Mouse (Mus musculus): ENCODE measurements around the gene Fars2. TPM values are rescaled to one million over a fixed set of nuclear protein-coding genes. Genes with fewer than 3 reads are reported as not detected.
"Not testable (repeated sequence)": the region's sequence is repeated elsewhere in the genome, so short reads cannot be mapped to it uniquely, and the experiment has no call there.

Gene Fars2
- total RNA-seq, 2 experiments from 2014 or later: 34.6 to 35.7 TPM

DNA sequence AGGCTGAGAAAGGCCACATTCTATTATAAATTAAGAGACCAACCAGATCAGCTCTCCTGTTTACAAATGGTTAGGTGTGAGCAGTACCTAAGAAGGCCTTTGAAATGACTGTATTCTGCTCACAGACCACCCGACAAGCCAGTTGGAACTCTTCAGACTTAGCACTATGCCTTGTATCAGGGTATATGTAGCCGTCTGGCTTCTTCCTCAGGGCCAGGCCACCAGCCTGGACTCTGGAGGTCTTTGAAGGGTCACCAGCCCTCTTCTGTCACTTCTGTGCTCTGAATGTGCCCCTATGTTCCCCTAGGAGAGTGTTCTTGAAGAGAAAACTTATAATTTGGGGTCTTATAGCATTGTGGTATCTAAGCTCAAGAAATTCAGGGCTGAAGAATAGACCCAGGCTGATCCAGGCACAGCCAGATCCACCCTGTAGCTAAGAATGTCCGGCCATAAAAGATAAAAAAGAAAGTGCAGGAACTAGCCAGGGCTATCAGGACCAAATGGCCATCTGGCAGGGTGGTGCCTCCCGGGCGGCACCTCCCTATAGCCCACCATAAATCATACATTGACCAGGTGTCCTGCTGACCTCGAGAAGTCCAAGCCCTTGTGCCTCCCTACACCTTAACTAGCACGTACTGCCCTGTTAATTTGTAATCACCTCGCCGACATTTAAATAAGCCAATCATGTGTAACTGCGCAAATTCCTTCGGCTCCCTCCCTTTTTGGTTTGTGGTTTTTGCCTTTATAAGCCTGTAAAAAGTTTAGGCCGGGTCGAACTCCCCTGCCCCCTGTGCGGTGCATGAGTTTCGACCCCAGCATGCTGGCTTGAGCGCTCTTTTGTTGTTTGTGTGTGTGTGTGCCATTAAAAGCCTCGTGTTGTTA lies 308.9 kb downstream of the Fars2 start:
- intact Hi-C loops (cut with DNase I); DNase-seq (ENCODE audit: low spot score in 2 of 2): not testable (repeated sequence)

GRCm38 (mm10) chr13:36429500-36430189 lies 312.4 kb downstream of the Fars2 start:
- intact Hi-C loops (cut with DNase I): no loop called here
- no peak for DNase-seq (ENCODE audit: low spot score in 2 of 2)

GRCm38 (mm10) chr13:36430420-36431114 lies 313.4 kb downstream of the Fars2 start:
- intact Hi-C loops (cut with DNase I): no loop called here
- DNase-seq (ENCODE audit: low spot score in 2 of 2): no peak

- no peak for DNase-seq (ENCODE audit: low spot score in 2 of 2)
- intact Hi-C loops (cut with DNase I): no loop called here
These were observed 314.8 kb downstream of the Fars2 start for GRCm38 (mm10) chr13:36431974-36432518.

- intact Hi-C loops (cut with DNase I): no loop called here
- DNase-seq (ENCODE audit: low spot score in 2 of 2): no peak
These were observed 327.7 kb downstream of the Fars2 start for GRCm38 (mm10) chr13:36444748-36445423.

DNA sequence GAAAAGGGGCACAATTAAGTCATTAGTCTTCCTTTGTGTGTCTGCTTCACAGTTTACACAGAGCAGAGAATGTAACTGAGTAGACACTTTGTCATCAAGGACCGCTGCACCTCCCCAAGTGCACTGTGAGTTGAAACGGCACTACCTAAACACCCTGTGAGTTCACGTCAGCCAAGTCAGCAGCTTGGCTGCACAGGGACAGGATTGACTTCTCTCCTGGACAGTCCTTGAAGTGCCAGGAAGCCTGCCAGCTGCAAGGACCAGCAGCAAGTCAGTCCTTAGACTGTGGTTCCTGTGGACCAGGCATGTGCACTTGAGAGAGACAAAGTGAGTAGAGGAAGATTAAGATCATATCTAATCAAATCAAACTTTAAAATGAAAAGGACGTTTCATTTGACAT lies 330.7 kb downstream of the Fars2 start:
- no peak for DNase-seq (ENCODE audit: low spot score in 2 of 2)

GRCm38 (mm10) chr13:36448565-36448964 lies 331.4 kb downstream of the Fars2 start:
- DNase-seq (ENCODE audit: low spot score in 2 of 2): no peak
- intact Hi-C loops (cut with DNase I): no loop called here

More for the DNA sequence above, 330.7 kb downstream of the Fars2 start:
- intact Hi-C loops (cut with DNase I): no loop called here

GRCm38 (mm10) chr13:36451437-36451836 lies 334.2 kb downstream of the Fars2 start:
- DNase-seq (ENCODE audit: low spot score in 2 of 2): no peak
- intact Hi-C loops (cut with DNase I): no loop called here

DNA sequence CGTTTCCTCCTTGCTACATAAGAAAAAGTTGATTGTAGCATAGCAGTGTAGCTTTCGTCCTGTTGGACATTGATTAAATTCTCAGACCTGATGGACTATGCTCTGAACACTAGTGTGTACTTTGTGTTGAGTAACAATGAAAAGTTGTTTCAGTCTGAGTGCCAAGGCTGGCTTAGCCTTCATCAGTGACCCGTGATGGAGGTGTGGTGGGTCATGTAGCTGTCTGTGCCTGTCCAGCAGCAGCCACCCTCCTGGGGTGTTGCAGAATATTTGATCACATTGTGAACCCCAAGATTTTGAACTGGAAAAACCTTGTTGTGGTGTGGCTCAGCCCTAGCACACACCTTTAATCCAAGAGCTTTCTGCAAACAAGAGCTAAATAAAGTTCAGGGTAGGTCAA lies 343.3 kb downstream of the Fars2 start:
- intact Hi-C loops (cut with DNase I): no loop called here
- DNase-seq (ENCODE audit: low spot score in 2 of 2): no peak

DNA sequence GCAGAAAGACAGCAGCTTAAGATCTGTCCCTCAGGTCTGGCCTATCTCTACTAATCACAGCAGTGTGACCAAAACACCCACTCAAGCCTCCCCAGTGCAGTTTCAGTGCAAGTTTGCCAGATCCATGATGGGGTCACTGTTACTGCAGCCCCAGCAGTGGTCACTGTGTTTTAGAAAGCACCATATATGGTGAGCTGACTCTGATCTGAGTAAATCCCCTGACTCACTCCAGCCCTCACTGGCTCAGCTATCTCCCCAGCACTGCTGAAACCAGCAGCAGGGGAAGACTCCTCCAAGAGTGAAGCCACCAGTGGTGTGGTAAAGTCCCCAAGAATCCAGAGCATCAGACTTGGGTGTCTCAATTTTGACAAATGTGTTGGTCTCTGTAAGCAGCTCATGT lies 346.5 kb downstream of the Fars2 start:
- intact Hi-C loops (cut with DNase I): no loop called here

GRCm38 (mm10) chr13:36466076-36466475 lies 348.9 kb downstream of the Fars2 start:
- DNase-seq (ENCODE audit: low spot score in 2 of 2); intact Hi-C loops (cut with DNase I): not testable (repeated sequence)

More for the DNA sequence above, 346.5 kb downstream of the Fars2 start:
- DNase-seq (ENCODE audit: low spot score in 2 of 2): no peak

GRCm38 (mm10) chr13:36466515-36466921 lies 349.3 kb downstream of the Fars2 start:
- intact Hi-C loops (cut with DNase I): no loop called here
- no peak for DNase-seq (ENCODE audit: low spot score in 2 of 2)

- intact Hi-C loops (cut with DNase I): no loop called here
These were observed 350.6 kb downstream of the Fars2 start for GRCm38 (mm10) chr13:36467849-36468248.

DNA sequence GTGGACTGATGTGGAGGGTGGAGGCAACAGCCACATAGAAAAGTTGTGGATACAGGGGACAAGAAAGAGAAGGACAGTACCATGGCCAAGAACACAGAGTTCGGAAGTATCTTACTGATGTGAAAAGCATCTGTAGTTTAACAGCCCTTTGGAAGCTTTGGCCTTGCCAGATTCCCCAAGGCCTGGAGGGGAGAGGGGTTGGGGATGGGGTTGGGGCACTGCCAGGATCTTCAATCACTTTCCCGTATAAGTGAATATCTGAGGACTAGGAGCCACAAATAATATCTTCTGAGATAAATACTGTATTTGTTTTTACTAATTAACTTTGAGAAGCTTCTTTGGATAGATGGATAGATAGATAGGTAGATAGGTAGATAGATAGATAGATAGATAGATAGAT lies 351.8 kb downstream of the Fars2 start:
- no peak for DNase-seq (ENCODE audit: low spot score in 2 of 2)
- intact Hi-C loops (cut with DNase I): no loop called here

More at GRCm38 (mm10) chr13:36467849-36468248, 350.6 kb downstream of the Fars2 start:
- no peak for DNase-seq (ENCODE audit: low spot score in 2 of 2)

DNA sequence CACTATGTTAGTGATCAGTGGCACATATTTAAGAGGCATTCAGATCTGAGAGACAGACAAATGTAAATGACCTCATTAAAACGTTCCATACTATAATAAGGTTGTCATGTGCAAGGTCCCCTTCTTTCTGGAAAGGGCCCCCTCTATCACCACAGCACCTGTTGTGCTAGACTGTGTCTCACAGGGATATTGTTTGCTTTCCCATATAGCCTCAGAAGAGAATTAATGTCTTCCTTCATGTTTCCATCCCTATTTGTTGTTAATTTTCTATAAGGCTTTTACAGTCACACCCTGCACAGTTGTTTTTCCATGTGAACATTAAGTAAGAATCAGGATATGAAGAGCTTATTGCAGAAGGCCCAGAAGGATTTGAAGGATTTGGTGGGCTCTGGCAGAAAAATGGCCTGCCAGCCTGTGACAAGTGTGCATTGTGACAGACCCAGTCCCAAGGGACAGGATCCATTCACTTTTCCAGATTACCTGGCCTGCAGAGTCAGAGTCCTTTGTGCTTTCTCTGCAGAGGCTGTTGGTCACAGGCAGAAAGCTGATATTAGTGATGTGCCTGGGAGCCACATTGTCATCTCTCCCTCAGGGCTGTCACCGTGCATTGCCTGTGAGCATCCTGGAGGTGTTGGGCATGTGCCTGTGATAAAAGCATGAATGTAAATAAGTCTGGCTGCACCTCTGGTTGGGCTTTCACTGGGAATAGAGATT lies 352.4 kb downstream of the Fars2 start:
- intact Hi-C loops (cut with DNase I): no loop called here
- DNase-seq (ENCODE audit: low spot score in 2 of 2): no peak

DNA sequence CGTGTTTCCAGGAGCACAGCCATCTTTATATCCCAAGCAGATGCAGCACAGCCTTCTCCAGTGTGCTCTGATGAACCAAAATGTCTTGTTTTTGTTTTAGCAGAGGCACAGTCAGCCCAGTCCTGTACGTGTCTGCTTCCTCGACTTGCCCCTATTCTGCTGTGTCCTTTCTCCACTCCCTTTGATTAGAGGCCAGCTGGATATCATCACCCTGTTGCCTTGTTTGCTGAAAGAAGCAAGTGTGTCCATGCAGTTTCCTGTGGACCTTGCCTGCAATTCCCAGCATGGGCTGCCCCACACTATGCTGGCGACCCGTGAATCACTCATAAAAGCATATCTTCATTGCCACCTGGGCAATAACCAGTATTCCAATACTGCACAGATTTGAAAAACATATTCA lies 360.4 kb downstream of the Fars2 start:
- intact Hi-C loops (cut with DNase I): no loop called here

DNA sequence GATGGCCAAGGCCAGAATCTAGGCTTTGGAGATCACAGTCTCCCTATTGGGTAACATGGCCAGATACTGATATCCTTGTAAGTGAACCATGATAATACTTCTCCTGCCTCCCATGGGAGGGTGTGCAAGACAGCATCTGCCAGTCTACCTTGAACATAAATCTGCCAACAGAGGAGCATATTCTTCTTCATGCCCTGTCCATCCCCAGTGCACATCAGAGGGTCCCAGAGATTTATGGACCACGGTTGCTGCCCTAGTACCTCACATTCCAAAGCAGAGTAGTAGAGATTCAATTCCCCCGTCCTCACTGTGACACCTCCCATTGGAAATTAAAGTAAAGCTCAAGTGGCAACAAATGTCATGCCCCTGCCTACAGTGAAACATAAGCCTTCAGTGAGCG lies 361.0 kb downstream of the Fars2 start:
- DNase-seq (ENCODE audit: low spot score in 2 of 2): no peak
- intact Hi-C loops (cut with DNase I): no loop called here

More for the DNA sequence above, 360.4 kb downstream of the Fars2 start:
- DNase-seq (ENCODE audit: low spot score in 2 of 2): no peak

DNA sequence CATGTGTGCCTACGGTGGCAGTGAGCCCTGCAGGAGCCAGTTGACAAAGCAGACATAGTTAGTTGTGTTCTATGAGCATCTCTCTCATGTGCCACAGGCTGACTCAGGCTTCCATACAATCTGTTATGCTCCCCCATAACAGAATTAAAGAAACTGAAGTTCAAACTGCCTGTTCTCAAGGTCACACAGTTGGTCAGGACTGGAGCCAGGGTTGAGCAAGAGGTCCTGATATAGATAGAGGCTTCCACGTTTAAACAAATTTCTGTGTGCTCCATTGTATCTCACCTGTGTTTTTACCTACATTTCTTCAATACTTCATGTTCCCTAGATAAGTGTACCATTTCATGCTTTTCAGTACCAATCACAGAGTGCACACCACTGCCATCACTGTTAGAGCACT lies 362.9 kb downstream of the Fars2 start:
- no peak for DNase-seq (ENCODE audit: low spot score in 2 of 2)
- intact Hi-C loops (cut with DNase I): no loop called here

GRCm38 (mm10) chr13:36484391-36484790 lies 367.2 kb downstream of the Fars2 start:
- intact Hi-C loops (cut with DNase I): no loop called here
- no peak for DNase-seq (ENCODE audit: low spot score in 2 of 2)
